Mouse (Mus musculus) MEL (cell line): Measurements from ENCODE around the gene Serp1.

Experiments
- EP300 ChIP-seq, 2 experiments: IDR thresholded peaks; 2 replicates each; pipeline ENCODE4 v1.6.1; 2011; ENCODE audit warnings: improper control_type of control experiment in 2 of 2, low read length in 2 of 2, low read depth in 1 of 2, mild to moderate bottlenecking in 1 of 2
- KAT2A ChIP-seq: conservative IDR thresholded peaks from 2 replicates; pipeline ENCODE4 v1.6.1; 2012; ENCODE audit warnings: low read depth, low read length, improper control_type of control experiment, inconsistent platforms

DNA sequence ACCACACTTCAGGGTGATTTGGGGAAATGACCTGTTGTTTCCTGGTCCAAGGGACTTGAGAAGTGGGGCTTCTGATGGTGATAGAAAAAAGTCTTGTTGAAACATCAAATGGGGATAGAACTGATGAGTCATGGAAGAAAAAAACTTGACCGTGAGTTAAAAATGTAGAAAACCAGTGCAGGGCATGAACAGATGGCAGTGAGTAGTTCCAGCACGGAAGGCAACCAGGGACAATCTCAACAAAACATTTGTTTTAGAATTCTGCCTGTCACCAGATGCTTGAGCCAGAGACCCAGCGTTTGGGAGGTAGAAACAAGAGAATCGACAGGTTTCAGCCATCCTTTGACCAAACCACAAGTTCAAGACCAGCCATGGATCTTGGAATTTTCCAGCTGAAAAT lies 32.1 kb downstream of the Serp1 start:
- TF ChIP-seq EP300 (IDR thresholded peaks at IDR 0.05; ENCODE audit: low read depth in 1 of 2, low read length in 2 of 2) (no peak), KAT2A (no peak)
